Mouse (Mus musculus): ENCODE results near the gene Il18.

- no peak for TF ChIP-seq CTCF (IDR thresholded peaks at IDR 0.05; ENCODE audit: control insufficient read depth, insufficient read depth, insufficient read length)
- TF ChIP-seq MAX (IDR thresholded peaks at IDR 0.05), result no peak
- TF ChIP-seq USF1 (IDR thresholded peaks at IDR 0.05; ENCODE audit: low read depth), result no peak
- no peak for TF ChIP-seq CEBPB (IDR thresholded peaks at IDR 0.05; ENCODE audit: low read depth)
These were observed 29.0 kb upstream of the Il18 start for GRCm38 (mm10) chr9:50525585-50525984.
